Mouse (Mus musculus): ENCODE data around the gene A730071L15Rik.

DNA sequence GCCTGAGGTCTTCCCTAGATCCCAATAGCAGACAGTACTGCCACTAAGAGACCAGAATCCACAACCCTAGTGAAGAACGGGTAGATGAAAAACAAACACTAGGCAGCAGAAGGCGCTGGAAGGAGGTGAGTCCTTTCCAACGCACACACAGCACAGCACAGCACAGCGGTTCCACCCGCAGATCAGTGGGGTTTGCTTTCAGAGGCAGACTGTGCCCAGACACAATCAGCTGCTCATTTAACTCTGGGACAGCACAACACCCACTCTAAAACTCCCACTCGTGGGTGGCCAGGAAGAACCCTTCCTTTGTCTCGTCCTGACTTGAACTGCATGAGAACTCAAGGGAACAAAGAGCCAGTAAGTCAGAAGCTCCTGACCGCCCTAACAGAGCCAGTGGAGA is 20.6 kb upstream of the A730071L15Rik start:
- TF ChIP-seq POLR2A (IDR thresholded peaks at IDR 0.05; ENCODE audit: insufficient read depth, low read depth, low read length) (0 out of 2 replicates have a peak, but pooled peaks have one; percentile 16), CTCF (IDR thresholded peaks at IDR 0.05; ENCODE audit: insufficient read depth, low read depth, low read length) (no peak)
